Mouse (Mus musculus) brain, embryonic 14.5 days (tissue): Measurements from ENCODE around the gene Irf3.

ENCODE experiments used
- CTCF ChIP-seq: fragments of 200-500 bp; IDR thresholded peaks from 2 replicates; pipeline ENCODE4 v1.5.1; 2012; ENCODE audit warnings: inconsistent platforms, mild to moderate bottlenecking, moderate library complexity, borderline replicate concordance; ENCODE audit not compliant: insufficient read depth, insufficient read length; ENCODE audit errors: extremely low read depth
- POLR2A ChIP-seq: fragments of 200-500 bp; IDR thresholded peaks from 2 replicates; pipeline ENCODE4 v1.6.1; 2012; ENCODE audit warnings: mild to moderate bottlenecking, inconsistent platforms, borderline replicate concordance; ENCODE audit not compliant: poor library complexity, insufficient read depth, insufficient read length, severe bottlenecking; ENCODE audit errors: extremely low read depth

DNA sequence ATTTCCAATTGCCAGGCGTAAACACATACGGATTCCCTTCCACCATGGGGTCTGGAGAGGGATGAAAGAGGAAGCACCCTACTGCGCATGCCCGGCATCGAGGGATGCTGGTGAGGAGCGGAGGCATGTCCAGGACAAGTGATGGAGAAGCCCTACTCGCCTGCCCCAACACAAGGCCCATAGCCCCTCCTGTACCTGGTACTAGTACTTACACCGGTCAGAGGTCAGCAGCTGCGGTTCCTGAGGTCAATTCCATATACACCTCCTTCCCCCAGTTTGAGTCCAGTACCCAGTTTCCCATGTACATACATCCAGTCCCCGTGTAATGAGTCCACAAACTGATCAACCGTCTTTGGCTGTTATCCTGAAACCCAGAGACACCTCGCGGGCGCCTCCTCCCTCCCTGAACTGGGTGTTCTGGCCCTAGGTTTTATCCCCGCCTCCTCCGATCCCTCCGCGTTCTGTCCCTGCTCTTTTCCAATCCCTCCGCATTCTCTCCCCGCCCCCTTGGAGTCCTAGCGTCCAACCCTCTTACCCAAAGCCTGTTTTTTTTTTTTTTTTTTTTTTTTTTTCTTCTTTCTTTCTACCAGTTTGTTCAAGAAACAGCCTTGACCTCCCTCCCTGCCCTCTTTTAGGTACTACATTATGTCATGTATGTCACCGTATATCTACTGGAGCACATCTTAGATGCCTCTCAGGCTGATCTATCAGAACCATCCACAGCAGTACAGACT is 22.9 kb upstream of the Irf3 start, which contains the start of gene Cpt1c:
- TF ChIP-seq CTCF, result no peak
- TF ChIP-seq POLR2A, result peak; percentile 67; the same call in 1 of the 2 replicates
